Mouse (Mus musculus): ENCODE measurements around the gene Hip1.
"Not testable (repeated sequence)": the region's sequence is repeated elsewhere in the genome, so short reads cannot be mapped to it uniquely, and the experiment has no call there.

Hip1 gene

GRCm38 (mm10) chr5:135489695-135490294 lies 55.1 kb downstream of the Hip1 start:
- no peak for DNase-seq

- peak; percentile 85 to 89 for DNase-seq
Observed at GRCm38 (mm10) chr5:135488881-135489694, 55.8 kb downstream of the Hip1 start.

DNA sequence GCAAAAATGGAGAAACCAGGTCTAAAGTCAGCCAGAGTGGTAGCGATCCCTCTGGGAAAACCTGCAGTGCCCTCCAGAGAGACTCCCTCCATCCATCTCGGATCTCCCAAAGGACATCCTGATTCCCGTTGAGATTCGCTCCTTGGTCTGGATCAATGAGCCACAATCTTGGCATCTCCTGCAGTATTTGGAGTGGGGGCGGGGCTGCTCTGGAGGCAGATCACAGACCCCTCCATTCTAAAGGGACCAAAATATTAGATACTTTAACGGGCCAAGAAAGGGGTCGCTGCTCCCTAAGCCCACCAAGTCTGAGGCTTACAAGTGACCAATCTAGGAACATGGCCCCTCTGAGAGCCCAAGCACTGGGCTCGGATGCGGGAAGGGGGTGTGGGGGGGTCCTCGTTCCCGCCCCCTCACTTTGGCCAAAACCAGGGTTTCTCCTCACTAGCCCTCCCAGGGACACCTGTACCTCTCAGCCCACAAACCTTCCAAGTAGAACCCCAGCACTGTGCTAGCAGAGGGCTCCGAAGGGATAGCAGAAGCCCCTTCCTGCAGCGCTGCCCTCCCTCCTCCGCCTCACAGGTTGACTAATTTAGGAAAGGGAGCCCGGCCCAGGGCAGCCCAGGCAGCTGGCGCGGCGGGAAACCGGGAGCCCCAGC lies 56.6 kb downstream of the Hip1 start:
- no peak for DNase-seq

DNA sequence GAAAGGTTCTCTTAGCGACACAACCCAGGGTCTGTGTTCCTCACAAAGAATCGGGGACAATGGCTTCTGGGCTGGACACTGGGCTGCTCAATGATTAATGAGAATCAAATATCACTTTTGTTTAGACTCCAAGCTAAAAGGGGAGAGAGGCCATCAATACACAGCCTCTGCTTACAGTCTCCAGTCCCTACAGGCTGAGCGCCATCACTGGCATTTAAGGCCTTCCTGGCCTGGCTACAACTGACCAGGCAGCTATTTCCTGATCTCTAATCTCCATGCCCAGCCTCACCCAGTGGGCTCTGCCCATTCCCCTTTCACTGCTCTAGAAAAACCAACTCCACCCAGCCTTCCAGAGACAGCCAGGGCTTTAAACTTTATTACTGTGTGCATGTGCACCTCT lies 59.6 kb downstream of the Hip1 start:
- no peak for DNase-seq

GRCm38 (mm10) chr5:135483865-135484264 lies 61.1 kb downstream of the Hip1 start:
- DNase-seq = not testable (repeated sequence)

DNA sequence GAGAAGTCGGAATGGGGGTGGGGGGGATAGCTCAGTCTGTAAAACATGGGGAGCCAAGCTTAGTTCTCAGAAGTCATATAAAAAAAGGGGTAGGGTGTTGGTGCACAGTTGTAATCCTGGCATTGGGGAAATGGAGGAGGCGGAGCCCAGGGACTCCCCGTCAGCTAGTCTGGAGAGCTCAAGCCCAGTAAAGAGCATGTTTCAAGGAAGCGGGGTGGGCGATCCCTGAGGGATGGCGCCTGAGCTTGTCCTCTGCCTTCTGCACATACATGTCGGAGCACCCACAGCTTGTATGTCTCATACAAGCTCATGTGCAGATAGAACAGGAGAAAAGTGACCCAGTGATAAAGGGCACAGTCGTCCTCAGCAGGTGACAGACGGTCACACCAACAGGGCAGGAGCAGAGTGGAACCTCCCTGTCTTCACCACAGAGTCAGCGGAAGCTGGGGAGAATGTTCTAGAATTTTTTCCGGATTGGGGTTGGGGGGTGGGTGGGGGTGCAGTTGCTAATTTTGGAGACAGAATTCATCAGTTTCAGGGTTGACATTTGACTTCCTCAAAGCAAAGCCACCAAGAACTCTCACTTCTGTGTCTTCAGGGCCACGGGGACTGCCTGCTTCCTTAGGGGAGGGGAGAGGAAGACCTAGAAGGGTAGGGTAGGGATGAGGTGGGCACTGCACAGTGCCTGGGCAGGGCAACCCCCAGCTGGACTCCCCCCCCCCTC lies 65.9 kb downstream of the Hip1 start:
- DNase-seq = no peak

- no peak for DNase-seq
Observed at GRCm38 (mm10) chr5:135476199-135476598, 68.7 kb downstream of the Hip1 start.

- DNase-seq = no peak
Observed at GRCm38 (mm10) chr5:135472405-135472804, 72.5 kb downstream of the Hip1 start.

GRCm38 (mm10) chr5:135471747-135472146 lies 73.2 kb downstream of the Hip1 start:
- DNase-seq = no peak

DNA sequence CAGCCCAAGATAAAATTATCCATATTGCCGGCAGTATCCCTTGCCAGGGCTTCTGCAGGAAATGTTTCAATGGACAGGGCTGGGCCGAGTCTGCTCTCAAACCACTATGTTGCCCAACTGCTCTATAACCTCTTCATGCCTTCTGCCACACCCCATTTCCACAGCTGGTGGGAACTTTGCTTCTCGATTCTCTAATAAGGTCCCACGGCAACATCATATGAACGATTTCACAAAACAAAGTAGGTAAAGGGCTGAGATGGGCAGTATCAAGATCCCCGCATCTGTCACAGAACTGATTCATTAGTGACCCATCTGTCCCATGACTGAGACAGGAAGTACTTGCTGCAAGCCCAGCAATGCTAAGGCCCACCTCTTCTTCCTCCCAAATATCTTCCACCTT lies 76.6 kb downstream of the Hip1 start:
- no peak for DNase-seq

DNA sequence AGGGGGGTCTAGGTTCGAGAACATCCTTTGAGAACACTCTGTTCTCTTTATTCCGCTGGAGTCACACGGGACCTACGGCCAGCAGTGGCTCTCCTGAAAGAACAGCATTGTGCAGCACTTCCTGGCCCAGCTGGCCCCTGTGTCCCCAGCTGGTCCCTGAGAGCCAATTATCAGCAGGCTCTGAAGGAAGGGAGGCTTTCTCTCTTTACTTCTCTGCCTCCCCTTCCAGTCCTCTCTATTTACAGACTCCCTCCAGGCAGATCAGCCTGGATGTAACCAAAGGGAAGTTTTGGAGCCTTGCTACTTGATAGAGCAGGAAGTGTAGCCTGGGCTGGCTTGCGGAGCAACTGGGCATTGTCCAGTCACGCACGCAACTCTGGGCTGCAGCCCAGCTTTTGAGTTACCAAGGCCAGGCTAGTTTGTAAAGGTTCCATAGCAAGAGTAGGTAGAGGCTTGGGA lies 79.1 kb downstream of the Hip1 start:
- DNase-seq = peak; percentile 18 to 78

DNA sequence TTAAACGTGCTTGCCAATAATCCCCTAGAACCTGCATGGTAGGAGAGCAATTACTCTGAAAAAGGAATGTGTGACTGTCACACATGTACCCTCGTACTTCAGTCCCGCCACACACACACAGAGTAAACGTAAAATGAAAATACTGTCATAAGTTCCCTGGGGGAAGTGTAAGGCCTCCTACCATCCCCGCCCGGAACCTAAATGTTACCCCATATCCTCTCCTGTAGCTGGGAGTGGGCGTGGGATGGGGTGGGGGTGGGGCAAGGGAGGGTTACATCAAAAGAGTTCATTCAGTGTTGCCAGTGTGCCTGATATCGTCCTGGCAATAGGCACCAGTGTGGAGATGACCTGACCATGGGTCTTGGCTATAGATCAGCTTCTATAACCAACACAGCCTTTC lies 81.5 kb downstream of the Hip1 start:
- no peak for DNase-seq

- no peak for DNase-seq
Observed at GRCm38 (mm10) chr5:135460833-135461173, 84.1 kb downstream of the Hip1 start.

GRCm38 (mm10) chr5:135460152-135460832 lies 84.6 kb downstream of the Hip1 start:
- peak; percentile 69 to 88 for DNase-seq

DNA sequence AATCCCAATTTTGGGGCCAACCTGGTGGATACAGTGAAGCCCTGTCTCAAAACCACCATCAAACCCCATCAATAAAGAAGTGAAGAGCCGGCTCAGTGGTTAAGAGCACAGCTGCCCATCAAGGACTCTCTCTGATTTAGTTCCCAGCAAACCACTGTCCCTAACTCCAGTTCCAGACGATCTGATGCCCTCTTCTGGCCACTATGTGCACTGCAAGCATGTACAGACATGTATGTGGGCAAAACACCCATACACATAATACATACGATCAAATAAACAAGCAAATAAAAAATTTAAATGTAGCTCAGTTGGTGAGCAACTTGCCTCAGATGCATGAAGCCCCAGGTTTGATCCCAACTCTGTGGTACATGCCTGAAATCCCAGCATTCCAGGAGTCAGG lies 85.4 kb downstream of the Hip1 start:
- peak in 1 of 2 experiments; percentile 54 for DNase-seq

DNA sequence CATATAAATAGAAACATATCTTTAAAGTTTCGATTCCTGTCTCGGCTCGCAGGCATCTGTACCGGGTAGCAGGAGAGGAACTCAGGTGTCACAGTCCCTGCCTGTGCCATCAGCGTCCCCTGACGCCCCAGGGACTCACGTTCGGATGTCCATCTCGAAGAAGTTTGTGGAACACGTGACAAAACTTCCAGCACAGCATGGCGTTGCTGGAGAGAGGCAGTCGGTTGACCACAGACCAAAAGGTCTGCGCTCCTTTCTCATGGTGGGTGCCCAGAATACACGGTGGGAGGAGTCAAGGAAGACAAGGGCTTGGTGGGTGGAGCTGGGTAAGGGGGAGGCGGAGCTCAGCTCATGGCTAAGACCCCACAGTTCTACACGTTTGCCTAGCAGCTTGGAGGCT lies 87.0 kb downstream of the Hip1 start:
- DNase-seq = no peak

DNA sequence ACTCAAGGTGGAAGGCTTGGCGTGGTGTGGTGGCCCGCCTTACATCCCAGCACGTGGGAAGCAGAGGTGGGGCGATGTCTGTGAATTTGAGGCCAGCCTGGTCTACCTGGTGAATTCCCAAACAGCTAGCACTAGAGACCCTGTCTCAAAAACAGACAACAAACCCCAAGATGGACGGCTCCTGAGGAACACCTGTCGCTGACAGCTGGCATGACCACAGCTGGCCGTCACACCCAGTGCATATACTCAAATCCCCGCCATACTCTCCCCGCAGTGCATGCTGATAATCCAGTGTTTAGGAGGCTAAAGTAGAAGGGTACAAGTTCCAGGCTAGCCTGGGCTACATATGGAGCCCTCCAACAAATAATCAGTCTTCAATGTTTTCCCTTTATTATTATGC lies 88.4 kb downstream of the Hip1 start:
- DNase-seq = no peak

DNA sequence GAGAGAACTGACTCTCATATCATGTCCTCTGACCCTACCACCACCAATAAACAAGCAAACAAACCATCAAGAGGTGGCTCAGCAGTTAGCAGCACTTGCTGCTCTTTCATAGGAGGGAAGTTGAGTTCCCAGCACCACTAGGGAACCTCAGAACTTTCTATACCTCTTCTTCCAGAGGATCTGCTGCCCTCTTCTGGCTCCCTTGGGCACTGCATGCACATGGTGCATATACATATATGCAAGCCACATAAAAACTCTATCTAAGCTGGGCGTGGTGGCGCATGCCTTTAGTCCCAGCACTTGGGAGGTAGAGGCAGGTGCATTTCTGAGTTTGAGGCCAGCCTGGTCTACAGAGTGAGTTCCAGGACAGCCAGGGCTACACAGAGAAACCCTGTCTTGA lies 90.7 kb downstream of the Hip1 start:
- DNase-seq = no peak

- not testable (repeated sequence) for DNase-seq
Observed at GRCm38 (mm10) chr5:135451559-135451958, 93.4 kb downstream of the Hip1 start.

- no peak for DNase-seq
Observed at GRCm38 (mm10) chr5:135451100-135451499, 93.8 kb downstream of the Hip1 start.

DNA sequence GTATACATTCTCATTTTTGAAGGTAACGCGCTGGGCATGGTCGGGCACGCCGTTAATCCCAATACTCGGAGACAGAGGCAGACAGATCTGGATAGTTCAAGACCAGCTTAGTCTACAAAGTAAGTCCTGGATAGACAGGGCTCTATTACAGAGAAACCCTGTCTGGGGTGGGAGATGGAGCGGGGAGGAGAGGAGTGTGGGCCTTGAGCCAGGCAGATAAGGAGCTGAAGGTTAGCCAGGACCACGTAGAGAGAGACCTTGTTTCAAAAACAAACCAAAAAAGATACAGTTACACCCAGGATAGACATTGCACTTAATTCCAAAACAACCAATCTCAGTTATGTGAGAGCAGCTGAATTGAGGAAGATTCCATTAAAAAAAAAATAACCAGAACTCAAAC lies 99.2 kb downstream of the Hip1 start:
- DNase-seq = no peak

- peak; percentile 53 to 63 for DNase-seq
Observed at GRCm38 (mm10) chr5:135442430-135442829, 102.5 kb downstream of the Hip1 start.

DNA sequence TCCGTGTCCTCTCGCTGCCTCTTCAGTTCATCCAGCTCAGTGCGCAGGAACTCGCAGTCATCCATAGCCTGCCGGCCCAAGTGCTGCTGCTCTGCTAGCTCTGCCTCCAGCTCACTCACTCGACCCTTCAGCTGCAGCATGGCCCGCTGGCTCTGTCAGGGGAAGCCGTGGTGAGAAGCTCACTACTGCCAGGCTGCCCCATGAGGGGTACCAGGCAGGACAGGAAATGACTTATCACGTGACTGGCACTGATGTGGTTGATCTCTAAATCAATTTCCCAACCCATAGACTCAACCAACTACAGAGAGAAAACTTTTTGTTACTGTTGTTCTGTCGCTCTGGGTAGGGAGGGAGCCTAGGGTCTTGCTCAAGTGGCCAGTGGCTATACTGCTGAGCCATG lies 109.9 kb downstream of the Hip1 start:
- no peak for DNase-seq
